Mouse (Mus musculus) urinary bladder, postnatal 25 days (tissue): Measurements from ENCODE around the gene Padi1.

Experiments used
- DNase-seq: peaks from one replicate; pipeline ENCODE4 v3.0.0; 2022; ENCODE audit warnings: low spot score

The Padi1 gene

DNA sequence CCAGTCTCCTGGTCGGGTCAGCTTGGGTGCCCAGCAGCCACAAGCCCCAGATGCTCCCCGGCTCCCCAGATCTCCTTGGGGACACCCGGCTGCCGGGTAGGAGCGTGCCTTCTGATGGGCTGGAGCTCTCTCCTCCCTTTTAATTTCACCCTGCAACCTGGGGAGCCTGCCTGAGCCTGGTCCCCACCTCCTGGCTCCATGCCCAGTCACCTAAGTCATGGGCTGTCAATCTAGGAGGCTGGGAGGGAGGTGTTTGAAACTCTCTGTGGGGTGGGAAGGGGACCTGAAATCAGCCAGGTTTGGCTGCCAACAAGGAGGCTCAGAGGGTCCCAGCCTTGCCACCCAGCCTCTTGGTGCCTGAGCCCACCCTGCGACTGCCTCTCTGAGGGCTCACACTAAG is at the start of gene Padi1:
Gene Padi1 (minus strand): TSS at position 113 of the 400 bp plus-strand sequence.
- no peak for DNase-seq

DNA sequence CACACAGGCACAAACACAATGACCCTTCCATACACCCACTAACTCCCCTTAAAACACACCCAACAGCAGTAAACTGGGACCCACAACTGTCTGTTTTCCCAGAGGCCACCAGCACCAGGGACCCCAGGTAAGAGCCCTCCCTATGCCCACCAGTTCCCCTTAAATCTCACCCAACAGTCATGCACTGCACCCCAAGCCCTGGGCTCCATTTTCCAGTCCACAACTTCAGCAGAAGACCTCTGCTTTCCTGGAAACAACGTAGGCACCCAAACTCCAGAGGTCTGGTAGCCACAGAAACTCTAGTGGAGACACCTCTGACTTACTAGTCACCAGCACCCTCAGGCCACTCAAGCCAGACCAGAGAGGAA is 46.6 kb upstream of the Padi1 start:
- DNase-seq, result no peak

DNA sequence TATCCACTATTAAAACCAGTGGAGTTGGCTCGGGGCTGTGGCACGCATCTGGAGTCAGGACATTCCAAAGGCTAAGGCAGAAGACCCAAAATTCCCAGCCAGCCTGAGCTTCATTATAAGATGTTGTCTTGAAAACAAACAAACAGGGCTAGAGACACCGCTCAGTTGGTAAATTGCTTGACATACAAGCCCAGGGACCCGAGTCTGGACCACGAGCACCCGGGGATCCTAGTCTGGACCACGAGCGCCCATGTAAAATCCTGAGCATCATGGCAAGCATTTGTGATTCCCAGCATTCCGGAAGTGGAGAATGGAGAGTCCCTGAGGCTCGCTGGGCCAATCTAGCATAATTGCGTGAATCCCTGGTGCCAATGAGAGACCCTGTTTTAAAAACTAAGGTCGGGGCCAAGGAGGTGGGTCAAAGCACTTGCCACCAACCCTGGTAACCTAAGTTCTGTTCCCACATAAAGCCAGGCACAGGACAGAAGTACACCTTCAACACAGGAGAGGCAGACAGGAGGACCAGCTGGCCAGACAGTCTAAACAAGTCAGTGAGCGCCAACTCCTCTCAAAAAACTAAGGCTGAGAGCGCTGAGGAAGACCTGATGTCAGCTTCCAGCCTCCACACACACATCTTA is 46.1 kb upstream of the Padi1 start:
- DNase-seq, result no peak

DNA sequence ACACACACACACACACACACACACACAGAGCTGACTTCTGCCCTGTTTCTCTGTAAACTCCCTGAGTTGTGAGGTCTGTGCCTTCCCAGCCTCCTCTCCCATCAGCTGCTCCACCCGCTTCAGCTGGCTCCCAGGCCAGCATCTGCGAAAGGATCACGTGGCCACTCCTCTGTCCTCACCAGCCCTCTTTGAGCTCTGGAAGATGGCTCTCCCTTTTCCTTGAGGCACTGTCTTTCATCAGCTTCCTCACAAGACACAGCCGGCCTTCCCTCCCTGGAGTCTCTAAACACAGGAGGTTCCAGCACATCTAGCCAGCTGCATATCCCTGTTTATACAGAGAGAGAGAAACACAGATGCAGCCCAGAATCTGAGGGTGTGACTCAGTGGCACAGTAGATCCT is 38.3 kb upstream of the Padi1 start:
- no peak for DNase-seq

DNA sequence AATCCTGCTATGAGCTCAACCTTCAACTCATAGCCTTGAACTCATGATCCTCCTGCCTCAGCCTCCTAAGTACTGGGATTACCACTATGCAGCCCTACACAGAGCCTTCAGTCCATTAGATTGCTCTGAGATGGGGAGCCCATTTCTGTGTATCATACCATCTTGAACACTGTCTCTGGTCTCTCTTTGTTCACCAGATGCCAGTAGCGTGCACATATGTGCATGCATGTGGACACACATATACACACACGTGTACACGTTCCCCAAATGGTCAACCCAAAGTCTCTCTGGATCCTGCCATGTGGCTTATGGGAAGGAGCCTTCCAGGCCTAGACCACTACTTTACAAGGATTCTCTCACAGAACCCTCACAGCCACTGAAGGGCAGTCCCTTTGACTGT is 37.4 kb upstream of the Padi1 start:
- DNase-seq, result no peak

DNA sequence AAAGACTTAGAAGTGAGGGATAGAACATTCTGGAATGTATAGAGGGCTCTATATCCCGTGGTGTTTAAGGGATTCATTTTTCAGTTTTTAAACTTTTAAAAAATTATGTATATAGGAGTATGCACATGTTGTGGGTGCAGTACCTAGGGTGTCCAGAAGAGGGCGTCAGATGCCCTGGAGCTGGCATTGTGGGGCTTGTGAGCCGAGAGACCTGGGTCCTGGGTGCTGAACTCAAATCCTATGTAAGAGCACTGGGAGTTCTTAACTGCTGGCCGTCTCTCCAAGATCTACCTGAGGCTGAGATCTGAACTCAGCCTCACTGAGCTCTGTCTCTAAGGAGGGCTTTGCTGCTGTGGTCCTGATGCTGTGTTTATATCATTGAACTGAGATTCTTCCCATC is 36.8 kb upstream of the Padi1 start:
- no peak for DNase-seq

DNA sequence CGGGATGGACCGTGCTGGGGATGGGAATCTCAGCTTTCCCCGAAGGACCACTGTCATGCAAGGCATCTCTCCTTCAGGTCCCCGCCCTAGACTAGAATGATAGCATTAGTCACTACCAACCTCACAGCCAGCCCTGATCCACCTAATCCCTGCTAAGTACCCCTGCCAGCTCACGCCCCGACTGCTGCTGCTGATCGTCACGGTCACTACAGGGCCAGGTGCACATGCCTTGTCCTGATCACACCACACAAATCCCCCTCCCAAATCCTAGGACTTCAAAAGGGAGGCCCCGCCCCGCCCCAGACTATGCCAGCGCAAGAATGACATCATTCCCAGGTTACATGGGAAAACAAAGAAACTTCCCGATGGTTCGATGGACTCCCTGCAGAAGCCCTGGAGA is 36.2 kb upstream of the Padi1 start:
- DNase-seq, result no peak

DNA sequence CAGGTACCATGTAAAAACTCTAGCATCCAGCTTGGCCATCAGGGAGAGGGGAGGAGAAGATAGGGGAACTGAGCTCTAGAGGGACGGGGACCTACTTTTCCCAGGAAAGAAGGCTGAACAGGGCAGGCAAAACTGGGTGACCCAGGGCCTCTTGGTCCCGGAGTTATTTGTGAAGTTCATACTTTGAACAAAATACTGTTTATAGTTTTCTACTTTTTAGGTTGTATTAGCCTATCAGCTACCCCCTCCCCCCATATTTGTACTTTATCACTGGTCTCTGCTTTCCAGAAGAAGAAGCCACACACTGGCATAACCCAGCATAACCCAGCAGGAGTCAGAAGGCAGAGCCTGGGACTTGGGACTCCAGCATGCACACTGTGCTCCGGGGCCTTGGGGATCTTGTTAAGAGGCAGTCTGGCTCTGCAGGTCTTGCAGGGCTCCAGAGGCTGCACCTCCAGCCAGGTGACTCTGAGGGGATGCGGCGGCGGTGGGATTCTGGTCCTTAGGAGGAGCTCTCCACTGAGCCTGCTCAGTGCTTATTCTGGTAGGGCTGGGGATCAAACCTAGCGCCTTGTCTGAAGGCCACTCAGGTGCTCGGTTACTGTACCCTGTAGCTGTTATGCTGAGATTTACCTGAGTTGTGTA is 35.6 kb upstream of the Padi1 start:
- DNase-seq, result no peak

DNA sequence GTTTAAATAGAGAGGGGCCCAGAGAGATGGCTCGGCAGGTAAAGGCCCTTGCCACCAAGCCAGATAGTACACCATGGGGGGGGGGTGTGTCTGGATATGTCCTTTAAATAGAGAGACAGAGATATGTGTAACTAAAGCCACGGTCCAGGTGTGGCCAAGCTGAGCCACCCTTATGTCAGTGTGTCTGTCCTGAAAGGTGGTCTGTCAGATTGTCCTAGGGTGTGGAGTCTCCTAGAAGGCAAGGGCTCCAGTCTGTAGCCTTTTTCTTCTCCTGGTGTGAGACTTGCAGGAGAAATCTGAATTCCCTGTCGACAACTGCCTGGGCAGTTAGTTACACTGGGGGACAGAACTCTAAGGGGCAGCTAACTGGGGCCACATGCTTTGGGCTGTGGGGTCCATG is 34.6 kb upstream of the Padi1 start:
- DNase-seq, result no peak

DNA sequence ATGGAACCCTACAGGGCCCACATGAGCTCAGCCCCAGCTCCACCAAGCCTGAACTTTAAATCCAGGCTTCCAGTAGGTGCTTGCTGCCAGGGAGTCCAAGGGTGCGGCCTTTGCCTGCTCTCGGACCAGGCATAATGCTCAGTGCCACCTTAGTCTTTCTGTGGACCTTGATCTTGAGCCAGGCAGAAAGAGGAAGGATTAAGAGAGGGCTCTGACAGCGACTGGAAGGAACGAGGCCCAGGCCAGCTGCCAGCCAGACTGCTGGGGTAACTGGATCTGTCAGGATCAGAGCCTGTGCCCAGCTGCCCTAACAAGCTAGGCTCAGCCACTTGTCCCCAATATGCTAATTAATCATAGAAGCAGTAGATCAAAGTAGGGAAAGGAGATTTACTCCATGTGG is 34.2 kb upstream of the Padi1 start:
- DNase-seq, result no peak

DNA sequence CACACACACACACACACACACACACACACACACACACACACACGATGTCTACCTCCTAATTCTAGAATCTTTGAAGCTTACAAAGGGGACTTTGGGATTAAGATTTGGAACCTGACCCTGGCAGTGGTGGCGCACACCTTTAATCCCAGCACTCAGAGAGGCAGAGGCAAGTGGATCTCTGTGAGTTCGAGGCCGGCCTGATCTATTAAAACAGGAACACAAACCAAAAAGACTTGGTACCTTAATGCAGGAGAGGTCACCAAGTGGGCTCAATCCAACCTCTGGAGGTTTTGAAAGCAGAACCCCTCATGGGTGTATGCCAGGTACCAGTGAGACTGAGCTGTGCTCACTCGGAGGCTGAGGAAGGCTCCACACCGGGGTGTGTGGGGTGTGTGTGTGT is 33.5 kb upstream of the Padi1 start:
- no peak for DNase-seq

DNA sequence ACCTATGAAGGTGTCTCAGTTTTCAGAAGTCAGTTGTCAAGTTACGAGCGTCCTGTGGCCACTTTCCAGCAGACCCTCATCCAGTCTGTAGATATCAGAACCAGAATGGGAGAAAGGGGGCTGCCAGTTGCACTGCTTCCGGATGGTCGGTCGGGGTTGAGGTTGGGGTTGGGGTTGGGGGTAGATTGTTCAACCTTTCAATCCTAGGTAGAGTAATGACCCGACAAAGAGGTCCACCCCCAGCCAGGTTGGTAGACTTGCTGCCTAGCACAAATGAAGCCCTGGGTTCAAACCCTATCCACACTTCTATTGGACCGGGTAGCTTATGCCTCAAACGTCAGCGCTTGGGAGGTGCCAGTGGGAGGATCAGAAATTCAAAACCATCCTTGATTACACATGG is 33.1 kb upstream of the Padi1 start:
- DNase-seq, result no peak

DNA sequence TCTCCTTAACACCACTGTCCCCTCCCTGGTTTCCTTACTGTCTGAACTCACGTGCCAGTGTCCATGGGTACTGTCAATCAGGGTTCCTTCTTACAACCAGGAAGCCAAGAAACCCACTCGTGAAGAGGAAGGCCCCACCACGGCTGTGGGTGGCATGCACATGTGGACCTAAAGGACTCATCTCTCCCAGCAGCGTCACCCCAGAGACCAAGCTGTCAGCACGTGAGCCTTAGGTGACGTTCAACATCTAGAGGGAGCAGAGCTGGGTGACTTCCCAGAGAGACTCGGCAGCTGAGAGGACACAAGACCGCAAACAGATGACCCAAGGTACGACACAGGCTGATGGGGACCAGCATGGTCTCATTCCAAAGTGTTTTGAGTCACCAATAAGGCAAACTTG is 31.9 kb upstream of the Padi1 start:
- DNase-seq, result no peak

DNA sequence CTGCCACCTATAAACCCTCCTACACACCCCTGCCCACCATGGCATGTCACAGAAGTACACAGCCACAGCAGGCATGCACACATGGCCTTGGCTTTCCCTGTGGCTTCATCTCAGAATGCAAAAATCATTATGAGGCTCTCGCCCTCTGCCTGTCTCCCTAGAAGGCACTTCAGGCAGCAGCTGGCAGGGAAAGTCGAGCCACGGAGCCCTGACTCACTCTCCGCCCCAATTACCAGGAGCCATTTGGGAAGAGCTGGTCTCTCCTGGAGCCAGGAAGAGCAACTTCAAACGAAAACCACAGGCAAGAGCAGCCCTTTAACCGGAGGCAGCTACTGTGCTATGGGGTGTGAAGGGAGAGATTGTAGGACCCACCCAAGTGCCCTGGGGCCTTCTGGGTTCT is 31.1 kb upstream of the Padi1 start:
- DNase-seq, result no peak

DNA sequence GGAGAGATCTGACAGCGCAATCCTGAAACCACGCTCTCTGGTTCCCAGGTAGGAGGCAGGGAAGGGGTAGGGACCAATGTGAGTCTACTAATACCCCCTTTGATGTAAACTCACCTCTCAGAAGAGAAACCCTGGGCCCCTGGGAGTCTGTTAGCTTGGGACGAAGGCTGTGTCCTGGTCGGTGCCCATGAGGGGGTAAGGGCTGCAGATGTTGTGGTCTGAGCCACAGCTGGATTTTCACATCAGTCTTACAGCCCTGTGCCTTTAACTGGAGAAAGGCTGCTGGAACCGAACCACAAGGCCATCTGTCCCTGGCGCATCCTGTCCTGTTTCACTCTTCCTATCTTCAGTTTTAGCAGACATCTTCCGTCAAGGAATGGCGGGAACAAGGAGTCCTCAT is 30.6 kb upstream of the Padi1 start:
- DNase-seq, result no peak

DNA sequence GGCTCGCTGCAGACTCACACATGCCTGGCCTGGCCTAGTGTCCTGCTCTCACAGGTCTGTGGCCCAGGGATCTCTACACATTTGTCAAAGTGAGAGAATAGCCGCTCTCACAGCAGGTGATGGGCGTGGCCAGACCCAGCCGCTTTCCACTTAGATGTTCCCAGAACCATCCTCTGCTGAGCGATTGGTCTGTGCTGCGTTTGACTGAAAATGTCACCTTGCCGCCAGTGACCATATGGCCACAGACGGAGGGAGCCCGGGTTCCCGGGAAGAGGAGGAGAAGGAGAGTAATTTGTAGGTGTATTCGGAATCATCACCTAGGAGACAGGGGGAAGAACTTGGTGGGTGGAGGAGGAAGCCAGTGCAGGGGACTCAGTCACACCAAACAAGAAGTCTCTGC is 27.4 kb upstream of the Padi1 start:
- DNase-seq, result no peak

DNA sequence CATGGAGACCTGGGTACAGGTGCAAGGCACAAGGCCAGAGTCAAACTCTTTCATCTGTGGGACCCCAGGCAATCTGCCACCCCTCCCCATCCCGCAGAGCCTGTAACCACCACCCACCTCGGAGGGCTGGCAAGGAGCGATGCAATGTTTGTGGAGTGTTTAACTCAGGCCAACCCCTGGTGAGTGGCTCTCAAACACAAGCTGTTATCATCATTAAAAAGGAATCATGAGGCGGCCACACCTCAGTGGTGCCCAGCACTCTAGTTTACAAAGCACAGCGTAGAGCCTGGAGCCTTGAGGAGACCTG is 27.1 kb upstream of the Padi1 start:
- no peak for DNase-seq

DNA sequence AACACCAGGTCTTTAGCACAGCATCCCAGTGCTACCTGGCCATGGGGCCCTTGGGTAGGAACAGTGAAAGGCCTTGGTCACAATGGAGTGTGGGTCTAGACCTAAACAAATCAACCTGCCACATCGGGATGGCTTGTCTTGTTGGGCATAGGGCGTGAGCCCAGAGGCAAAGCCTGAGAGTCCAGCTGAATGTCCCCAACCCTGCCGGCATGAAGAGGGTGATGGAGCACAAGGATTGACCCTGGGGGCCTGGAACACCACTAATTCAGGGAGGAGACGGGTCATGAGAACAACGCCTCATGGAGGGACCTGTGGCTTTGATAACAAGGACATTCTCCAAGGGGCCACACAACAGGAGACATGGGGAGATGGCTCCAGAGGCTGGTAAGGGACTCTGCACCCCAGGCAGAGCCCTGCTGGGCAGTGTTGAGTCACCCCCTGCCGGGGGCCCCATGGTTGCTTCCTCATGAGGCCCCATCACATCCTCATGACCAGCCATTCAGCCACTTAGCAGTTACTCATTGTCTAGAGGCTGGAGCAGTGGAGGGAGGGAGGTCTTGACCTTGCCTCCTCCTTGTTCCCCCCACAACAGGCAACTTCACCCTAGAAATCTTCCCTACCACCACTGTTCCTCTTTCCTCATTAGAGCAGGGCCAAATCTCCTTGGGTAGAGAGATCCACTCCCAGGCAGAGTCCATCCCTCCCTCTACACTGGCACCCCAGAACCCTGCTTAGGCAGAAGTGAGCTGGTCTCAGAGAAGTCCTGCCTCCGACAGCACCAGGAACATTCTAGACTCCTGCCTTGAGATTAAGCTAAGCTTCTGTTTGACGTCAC is 26.5 kb upstream of the Padi1 start:
- no peak for DNase-seq

DNA sequence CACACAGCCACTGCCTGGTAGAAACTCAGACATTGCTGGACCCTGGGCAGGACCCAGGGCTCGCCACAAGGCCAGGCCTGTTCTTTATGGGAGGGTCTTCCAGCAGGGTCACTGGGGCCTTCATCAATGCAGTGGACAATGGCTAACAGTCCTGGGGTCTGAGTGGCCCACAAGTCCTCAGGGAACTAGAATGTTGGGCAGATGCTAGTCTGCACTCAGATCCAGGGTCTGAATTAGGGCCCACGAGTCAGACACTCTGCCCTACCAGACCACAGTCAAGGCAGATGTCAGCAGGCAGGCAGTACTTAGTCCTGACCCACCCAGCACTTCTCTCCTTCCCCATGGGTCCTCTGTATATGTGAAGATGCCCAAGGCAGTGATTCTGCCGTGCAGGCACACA is 25.8 kb upstream of the Padi1 start:
- no peak for DNase-seq

DNA sequence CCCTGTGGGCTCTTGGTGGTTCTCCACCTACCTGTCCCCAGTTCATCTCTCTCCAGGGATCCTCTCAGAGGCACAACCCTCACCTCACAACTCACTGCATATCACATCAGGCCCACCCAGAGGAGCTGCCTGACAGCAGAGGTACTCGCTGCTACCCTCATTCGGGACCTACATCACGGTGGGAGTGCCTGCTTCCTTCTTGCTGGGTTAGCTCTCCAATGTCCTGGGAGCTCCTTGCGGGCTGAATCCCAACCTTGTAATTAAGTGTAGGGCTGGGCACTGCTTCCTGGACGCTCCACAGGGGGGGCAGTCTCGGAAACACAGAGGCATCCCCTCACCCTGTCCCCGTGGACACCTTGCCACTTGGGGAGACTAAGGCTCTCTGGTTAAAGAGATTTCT is 25.3 kb upstream of the Padi1 start:
- DNase-seq, result no peak

DNA sequence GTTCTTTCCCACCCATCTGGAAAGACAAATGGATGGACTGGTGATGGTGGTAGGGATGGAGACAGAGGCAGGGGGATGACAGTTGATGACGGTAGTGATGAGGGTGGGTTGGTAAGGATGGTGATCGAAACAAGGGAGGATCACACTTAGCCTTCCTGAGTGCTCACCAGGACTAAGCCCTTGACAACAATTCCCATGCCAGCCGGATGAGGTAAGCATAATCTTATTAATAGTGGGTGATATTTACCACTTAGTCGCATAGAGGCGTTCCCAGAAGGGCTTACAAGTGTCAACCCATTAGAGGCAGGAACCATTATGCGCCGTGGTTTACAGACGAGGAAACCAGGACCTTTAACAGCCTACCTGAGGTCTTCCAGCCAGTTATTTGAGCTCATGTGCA is 24.4 kb upstream of the Padi1 start:
- DNase-seq, result no peak

DNA sequence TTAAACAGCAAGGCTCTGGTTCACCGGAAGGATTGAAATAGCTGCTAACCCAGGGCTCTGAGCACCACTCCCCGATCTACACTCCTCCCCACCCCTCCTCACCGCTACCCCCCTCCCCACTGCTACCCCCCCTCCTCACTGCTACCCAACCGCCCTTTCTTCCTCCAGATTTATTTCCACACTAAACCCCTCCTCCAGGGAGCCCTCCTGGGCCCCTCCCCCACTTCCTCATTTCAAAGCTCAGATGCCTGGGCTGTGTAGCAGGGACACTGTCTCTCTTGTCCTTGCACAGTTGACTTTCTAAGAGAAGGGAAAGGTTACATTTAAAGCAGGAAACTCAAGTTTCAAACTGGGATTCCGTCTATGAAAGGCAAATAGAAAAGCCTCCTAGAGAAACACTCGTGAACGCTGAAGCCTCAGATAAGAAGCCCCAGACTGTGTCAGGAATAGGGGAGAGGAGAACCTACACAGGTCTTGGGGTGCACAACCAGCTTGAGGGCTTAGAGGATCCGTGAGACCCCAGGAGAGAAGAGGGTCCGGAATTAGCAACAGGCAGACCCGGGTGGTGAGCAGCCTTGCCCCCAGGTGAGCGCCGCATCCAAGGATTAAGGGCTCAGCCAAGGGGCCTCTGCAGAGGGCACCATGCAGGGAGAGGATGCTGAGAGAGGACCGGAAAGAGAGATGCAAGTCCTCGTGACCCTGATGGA is 23.1 kb upstream of the Padi1 start:
- no peak for DNase-seq

DNA sequence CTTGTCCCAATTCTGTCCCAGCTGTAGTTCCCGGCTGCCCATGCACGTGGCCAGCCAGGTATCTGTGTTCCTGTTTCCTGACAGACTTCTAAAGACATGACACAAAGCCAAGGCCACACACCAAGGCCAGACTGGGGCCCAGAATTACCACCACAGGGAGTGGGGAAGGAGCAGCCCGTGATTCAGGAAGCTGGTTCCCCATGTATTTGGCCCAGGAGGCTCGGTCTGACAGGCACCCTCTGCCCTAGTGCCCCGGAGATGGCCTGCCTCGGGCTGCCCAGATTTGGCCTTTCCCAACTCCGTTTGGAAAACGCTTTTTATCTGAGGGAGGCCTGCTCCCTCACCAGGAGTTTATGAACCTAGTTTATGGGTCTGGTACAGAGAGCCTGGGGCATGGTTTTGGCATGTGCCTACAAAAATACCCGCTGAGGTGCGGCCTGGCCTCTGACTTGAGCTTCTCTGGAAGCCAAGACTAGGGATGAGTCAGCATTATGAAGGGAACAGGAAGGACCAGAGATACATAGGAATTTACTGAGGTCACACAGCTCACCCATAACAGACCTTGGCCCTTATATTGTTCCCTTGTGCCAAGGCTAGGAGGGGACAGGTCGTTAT is 16.6 kb upstream of the Padi1 start:
- DNase-seq, result no peak
